Mouse (Mus musculus): ENCODE data around the gene Dctn1.

The Dctn1 gene

DNA sequence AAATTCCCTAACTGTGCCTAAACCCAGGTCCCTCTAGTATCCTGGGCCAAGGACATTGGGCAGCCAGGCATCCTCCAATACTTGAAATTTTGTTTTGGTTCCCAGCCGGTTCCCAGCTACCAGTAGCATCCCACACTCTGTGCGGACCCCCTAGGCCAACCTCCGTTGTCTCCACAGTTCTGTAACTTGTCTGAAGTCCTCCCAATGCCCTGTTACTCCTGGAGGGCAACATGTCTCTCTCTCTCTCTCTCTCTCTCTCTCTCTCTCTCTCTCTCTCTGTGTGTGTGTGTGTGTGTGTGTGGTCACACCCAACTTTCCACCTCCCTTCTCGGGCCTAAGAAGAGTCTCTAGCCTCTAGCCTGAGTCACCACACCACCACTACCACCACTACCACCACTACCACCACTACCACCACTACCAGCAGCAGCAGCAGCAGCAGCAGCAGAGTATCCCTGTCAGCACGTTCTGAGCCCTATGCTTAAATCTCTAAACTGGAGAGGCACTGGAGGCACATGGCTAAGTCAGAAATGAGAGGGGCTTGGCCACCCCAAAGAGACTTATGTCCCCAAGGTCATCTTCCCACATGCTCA lies 29.3 kb upstream of the Dctn1 start:
- no peak for DNase-seq (ENCODE audit: low read depth, low spot score)

DNA sequence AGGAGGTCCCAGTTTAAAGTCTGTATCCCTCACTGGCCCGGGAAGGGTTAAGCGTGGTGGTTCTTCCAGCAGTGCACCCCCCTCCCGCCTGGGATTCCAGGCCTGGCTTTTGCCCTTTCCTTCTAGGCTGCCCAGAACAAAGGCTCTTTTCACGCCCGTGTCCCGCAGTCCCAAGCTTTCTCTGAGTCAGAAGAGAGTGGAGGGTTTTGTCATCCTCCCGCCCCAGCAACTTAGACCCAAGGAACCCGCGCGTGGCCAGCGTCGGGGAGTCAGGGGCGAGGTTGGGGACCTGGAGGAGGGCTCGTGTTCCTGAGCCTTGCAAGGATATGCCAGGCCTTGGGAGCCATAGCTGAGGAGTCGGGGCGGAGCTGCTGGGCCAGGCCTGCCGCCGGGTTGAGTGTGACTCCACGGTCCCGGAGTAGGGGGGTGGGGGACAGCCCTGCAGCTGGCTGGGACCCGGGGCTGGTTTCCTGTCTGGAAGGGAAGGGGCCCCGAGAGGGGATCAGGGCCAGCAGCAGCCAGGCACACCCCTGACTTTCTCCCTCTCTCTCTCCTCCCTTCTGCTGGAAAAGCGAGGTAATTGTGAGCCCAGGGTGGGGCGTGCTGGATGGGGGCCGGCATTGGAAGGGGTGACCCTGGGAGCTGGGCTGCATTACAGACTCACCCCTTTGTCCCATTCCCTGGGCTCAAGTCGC lies 28.7 kb upstream of the Dctn1 start:
- peak; percentile 84 for DNase-seq (ENCODE audit: low read depth, low spot score)

DNA sequence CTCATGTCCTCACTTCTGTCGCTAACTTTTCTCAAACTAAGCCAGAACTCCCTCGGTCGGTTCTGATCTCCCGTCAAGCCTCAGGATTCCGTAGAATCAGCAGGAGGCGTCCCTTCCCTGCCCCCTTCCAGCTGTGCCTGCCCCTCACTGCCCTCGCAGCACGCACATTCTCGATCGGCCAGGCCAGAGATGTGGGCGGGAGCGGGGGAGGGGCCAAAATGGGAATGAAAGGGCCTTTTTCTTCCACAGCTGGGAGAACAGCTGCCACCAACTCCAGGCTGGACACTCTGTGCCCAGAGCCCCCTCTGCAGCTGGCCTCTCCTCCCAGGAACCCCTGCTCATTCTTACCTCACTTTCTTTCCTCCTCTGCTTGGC lies 28.2 kb upstream of the Dctn1 start:
- DNase-seq (ENCODE audit: low read depth, low spot score) = peak; percentile 95

DNA sequence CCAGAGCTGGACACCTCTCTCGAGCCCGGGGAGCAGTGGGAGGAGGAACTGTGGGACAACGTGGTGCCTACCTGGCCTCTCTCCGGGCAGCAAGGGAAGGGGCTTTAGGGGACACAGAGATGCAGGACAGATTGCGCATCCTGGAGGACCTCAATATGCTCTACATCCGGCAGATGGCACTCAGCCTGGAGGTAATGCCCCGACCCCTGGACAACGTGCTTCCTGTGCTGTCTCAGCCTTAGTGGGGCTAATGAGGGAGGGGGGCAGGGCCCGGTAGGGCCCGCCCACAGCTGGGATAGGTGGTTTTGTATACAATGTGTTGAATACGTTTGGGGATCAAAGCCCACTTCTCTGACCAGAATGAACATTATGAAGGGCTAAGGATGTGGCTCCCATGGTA lies 27.7 kb upstream of the Dctn1 start:
- peak; percentile 62 for DNase-seq (ENCODE audit: low read depth, low spot score)

DNA sequence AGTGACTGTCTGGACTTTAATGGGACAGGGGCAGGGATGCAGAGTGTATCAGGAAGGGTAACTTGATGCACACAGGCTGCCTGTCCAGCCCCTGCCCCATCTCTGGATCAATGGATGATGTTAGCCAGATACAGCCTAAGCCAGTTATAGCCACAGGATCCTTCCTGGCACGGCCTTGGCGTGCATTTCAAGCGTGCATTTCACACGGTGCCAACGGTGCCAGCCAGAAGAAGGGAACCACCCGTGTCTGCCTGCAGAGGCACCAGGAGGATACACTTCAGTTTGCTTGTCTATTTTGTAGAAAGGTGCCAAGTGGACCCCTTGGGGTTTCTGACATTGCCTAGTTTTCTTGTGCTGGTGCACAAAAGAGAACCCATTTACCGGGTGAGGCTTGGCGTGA lies 25.7 kb upstream of the Dctn1 start:
- no peak for DNase-seq (ENCODE audit: low read depth, low spot score)

DNA sequence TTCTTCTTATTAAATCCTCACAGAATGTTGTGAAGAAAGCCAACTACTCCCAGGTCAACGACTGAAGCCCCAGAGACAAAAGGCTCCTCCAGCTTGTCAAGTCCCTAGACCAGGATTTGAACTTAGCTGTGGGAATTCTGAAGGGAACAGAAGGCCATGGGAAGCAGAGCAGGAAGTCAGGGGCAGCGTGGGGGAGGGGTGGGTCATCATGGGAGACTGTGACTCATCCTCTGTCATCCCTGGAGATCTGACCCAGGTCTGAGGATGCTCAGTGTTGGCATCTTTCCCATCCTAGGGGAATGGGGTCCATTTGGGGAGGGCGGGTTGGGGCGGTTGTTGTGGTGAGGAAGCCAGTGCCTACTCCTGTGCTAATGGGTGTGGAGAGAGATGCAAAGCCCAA lies 24.1 kb upstream of the Dctn1 start:
- DNase-seq (ENCODE audit: low read depth, low spot score) = no peak

DNA sequence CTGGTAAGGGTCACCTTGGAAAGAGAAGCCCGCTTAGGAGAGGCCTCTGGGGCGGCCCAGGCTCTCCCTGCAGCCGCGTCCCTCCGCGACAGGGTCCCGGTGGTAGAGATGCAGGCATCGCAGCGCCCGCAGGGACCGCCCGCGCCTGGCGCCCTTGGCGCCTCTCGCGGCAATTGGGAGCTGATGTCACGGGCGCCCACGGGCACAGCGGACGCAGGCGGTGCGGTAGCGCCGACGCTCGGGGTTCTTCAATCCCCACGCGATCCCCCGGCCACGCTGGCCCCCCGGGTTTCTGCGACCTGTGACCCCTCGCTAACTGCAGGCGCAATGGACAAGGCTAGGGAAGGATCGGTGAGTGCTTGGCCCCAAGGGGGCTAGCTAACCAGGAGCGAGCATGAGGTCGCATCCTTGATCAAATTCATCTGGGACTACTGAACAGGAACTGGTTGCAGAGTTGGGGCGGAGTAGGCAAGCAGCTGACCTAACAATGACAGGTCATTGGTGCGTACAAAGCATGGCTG lies 23.4 kb upstream of the Dctn1 start:
- no peak for DNase-seq (ENCODE audit: low read depth, low spot score)

DNA sequence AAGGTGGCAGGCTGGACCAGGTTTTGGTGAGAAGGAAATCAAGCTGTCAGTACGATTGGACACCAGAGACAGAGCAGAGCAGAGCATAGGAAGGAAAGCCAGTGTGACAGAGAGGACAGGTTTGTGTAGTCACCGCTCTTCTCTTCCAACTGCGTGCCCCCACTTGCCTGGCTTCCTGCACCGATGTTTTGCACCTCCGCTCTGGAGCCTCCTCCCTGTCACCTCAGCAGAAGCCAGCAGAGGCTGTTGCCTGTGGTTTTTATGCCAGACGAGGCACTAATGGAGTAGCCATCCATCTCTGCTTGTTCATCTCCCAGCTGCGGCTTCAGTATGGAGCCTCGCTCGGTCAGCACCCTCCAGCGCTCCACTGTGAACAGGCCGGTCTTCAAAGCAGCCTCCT lies 22.8 kb upstream of the Dctn1 start:
- no peak for DNase-seq (ENCODE audit: low read depth, low spot score)

DNA sequence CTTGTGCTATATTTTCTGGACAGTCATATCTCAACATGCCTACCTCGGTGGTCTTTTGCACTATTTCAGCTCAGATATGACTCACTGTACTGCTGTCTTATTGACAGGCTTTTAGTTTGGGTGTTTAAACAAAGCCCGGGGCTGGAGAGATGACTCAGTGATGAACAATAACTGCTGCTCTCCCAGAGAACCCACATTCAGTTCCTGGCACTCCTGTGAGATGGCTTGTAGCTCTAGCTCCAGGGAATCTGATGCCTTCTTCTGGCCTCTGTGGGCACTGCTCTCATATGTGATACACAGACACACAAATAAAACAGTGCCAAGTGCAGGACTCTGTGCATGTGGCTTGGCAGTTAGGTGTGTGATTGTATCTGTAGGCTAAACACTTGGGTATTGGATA lies 20.5 kb upstream of the Dctn1 start:
- DNase-seq (ENCODE audit: low read depth, low spot score) = no peak

DNA sequence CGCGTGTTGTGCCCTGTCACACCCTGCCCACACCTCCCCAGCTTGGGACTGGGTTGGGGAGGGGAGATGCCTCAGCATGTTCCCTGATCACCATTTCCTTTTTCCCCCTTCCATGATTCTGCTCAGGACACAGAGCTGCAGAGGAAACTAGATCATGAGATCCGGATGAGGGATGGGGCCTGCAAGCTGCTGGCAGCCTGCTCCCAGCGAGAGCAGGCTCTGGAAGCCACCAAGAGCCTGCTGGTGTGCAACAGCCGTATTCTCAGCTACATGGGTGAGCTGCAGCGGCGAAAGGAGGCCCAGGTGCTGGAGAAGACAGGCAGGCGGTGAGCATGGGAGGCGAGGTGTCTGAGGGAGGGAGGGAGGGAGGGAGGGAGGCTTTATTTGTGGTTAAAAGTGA lies 19.9 kb upstream of the Dctn1 start:
- no peak for DNase-seq (ENCODE audit: low read depth, low spot score)

DNA sequence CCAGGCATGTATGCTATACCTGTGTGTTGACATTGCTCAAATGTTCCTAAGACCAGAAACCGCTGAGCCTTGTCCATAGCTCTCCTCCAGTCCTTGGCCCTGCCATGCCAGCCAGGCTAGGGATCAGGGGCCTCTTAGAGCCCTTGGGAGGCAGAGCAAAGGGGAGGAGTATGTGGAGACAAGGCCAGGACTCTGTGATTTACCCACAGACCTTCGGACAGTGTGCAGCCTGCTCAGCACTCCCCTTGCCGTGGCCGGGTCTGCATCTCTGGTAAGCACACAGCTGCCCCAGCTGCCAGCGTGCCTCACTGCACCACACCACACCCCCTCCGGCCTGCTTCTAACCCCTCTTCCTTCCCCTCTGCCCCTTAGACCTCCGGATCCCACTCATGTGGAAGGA lies 18.4 kb upstream of the Dctn1 start:
- DNase-seq (ENCODE audit: low read depth, low spot score) = no peak

DNA sequence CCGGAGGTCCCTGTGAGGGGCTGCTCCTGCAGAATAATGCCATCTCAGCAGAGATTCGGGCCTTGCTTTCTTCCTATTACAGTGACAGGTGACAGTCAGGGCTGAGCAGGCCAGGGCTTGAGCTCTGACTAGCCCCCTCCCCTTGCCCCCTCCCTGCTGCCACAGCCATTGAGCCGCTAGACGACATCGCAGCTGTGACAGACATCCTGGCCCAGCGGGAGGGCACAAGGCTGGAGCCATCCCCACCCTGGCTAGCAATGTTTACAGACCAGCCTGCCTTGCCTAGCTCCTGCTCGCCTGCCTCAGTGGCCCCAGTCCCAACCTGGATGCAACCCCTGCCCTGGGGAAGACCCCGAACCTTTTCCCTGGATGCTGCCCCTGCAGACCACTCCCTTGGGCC lies 14.0 kb upstream of the Dctn1 start:
- no peak for DNase-seq (ENCODE audit: low read depth, low spot score)

DNA sequence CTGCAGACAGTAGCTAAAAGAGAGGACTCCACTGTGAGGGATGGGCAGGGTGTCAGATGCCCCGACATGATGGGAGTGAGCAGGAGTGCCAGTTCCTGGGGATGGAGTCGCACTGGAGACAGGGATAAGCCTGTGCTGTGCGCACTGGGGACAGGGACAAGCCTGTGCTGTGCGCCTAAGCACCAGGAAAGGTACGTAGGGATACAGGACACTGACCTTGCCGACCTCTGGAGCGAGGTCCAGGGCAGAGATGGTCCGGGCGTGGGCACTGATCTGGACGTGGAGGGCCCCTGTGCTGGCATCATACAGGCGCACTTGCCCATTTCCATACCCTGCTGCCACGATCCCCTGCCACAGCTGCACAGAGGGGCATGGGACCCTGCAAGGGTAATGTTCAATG lies 12.7 kb upstream of the Dctn1 start:
- DNase-seq (ENCODE audit: low read depth, low spot score) = no peak

DNA sequence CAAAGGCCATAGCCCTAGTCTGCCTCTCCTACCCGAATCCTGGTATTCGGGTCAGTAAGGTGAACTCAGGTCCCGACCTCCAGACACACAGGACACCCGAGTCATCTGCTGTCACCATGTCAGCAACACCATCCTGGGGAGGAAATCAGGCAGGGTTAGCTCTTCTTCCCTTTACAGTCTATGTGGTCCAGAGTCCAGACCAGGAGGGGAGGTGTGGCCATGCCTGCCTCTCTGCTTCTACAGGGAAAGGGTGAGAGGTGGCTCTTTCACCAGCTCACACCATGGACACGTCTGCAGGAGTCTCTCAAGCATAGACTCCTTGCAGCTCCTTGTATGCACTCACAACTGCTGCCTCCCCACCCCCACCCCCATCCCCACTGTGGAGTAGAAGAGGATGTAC lies 12.2 kb upstream of the Dctn1 start:
- no peak for DNase-seq (ENCODE audit: low read depth, low spot score)

DNA sequence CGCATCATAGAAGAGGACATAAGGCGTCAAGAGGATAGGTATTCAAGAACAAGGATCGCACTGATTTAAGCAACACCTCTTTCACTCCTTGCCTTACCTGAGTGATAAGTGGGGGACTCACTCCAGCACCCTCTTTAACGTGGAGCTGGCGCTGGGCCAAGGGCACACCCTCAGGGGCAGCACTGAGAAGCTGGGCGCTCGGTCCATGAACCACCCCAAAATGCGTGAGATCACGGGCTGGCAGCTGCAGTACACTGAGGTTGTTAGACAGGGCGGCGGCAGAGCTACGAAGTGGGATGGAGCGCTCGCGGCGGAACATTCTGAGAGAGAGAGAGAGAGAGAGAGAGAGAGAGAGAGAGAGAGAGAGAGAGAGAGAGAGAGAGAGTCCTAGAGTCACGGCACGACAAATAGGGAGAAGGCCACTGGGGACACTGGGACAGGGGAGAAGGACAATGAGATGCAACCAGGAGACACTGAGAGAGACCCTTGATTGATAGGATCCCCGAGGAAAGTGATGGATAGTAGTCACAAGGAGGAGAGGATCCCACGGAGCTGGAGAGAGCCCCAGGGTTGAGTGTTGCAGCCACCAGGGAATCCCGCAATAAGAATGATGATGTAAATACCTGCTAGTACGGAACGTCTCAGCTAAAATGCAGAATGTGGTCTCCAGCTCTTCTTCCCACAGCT lies 10.0 kb upstream of the Dctn1 start:
- DNase-seq (ENCODE audit: low read depth, low spot score) = no peak

DNA sequence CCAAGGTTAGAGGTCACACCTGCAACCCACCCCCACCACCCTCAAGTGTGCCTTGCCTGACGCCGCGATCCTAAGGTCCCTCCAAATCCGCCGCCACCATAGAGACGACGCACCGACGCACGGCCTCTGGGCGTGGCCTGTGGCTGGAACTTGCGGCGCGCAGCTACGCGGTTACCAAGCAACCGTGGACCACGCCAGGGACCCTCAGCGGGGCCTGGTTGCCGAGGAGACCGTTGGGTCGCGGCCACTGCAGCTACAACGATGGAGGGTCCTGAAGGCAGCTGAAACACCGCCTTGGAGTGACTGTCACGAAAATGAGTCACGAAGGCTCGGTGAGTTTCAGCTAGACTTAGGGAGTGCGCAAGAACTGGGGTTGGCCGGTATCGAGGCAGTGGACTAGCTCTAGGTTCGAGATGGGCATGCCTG lies 9.4 kb upstream of the Dctn1 start, which contains the start of the genes Wdr54 and 1700003E16Rik:
TSS of gene Wdr54 (minus strand) at position 139 of the 426 bp plus-strand sequence.
TSS of gene 1700003E16Rik (plus strand) at position 146 of the 426 bp plus-strand sequence.
- peak; percentile 88 for DNase-seq (ENCODE audit: low read depth, low spot score)

DNA sequence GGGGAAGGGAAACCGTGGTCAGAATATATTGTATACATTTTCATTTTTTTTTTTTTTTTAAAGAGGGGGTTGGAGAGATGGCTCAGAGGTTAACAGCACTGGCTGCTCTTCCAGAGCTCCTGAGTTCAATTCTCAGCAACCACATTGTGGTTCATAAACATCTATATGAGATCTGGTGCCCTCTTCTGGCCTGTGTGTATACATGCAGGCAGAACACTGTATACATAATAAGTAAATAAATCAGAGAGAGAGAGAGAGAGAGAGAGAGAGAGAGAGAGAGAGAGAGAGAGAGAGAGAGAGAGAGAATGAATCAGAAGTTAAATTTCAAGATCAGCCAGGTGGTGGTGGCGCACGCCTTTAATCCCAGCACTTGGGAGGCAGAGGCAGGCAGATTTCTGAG lies 6.3 kb upstream of the Dctn1 start:
- peak; percentile 69 for DNase-seq (ENCODE audit: low read depth, low spot score)

DNA sequence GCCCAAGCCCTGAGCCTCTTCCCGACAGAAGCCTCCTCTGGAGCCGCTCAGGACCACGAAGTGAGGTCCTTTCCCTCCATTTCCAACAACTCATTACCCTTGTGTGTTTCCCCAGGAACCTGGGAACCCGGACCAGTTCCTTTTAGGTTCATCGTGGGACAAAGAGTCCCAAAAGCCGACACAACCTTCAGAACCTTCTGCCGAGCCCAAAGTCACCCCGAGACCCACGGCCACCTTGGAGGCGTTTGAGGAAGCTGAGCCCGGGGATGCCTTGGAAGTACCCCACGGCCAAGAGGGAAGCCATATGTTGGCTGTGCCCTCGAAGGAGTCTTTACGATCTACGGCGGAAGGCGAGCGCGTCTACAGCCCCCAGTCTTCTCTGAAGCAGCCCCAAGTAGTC lies 4.3 kb upstream of the Dctn1 start:
- no peak for DNase-seq (ENCODE audit: low read depth, low spot score)

DNA sequence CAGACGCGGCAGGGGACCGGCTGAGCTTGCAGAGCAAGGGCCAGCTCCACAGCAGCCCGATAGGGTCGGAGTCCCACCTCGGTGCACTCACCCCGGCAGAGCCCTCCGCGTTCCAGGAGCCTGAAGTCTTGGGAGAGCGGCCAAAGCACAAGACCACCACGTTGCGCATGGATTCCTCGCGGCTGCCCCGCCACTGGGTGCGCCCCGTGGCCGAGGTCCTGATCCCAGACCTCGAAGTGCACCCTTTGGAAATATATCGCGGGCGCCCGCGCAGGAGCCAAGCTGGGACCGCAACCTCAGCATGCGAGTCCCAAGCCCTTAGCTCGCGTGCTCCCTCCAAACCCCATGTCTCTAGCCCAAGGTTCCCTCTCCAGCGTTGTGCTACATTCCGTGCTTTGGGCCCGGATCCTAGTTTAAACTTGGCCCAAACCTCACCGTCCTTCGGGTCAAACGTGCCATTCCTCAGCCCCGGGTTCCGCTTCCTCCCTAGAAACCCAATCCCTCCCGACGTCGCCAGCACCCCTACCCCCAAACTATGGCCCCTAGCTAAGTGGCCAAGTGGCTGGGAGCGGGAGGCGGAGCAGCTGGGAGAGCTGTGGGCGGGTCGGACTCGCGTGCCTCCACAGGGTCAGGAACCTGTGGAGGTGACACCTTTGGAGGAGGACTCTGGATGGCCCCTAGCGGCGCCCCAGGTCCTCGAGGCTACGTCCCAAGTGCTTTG lies 3.6 kb upstream of the Dctn1 start:
- DNase-seq (ENCODE audit: low read depth, low spot score) = no peak

DNA sequence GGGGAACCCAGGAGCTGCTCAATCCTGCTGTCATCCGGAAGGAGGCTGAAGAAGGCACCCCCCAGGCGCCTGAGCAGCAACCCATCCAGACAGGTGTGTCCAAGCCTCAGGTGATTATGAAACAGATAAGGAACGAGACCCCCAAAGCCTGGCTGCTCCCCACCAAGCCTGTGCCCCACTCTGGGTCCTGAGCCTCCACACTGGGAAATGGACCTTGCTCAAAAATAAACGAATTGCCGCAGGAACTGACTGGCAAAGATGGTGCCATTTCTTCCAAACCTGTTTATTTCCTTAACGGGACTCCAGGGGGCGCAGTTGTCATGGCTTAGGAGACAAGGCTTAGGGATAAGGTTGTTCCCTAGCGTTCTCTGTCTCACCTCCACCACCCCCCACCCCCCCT lies 3.0 kb upstream of the Dctn1 start:
- DNase-seq (ENCODE audit: low read depth, low spot score) = peak; percentile 78

DNA sequence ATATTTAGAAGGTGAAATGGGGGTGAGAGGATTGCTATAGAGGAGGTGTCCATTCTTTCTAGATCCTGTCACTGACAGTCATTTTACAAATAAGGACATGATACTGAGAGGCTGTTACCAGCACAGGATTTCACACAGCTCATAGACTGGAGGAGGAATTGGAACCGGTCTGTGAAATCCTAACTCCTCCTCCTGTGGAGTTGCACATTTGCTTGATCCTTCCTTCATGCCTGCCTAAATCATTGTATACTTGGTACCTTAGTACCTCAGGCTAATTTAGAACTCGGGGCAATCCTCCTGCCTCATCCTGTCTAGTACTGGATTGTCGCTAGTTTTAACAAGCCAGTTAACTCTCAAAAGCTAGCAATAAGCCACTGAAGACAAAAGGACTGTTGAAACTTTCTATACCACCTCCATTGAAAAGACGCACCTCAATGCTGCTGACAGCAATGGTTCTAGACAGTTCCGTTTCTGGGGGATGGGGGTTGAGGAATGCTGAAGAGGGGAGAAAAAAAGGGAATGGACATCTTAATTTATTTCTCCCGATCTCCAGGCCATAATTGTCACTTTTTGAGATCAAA lies 604 bp upstream of the Dctn1 start:
- DNase-seq (ENCODE audit: low read depth, low spot score) = no peak

DNA sequence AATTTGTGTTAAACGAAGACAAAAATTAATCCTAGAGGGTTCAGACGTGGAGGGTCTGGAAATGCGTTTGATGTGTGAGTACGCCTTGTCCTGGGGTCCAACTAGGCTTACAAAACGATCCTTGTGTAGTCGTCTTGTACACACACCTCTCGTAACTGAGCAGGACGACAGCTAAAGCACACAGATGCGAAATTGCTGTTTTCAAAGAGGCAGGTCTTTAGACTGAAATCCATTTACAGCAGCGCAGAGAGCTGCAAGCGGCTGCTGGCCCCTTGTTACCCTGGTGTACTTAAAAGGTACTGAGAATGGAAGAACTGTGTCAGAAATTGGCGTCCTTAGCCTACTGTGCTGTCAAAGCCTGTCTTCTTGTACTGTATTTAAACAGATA lies 517 bp downstream of the Dctn1 start:
- no peak for DNase-seq (ENCODE audit: low read depth, low spot score)
